Mouse (Mus musculus) limb, embryonic 12.5 days (tissue): Measurements from ENCODE around the gene Tmem139. TPM values are rescaled to one million over a fixed set of nuclear protein-coding genes. Genes with fewer than 3 reads are reported as not detected.

Source experiments
- ATAC-seq: fragments of 200-750 bp; cut with Nextera tagmentation; 2 replicates; pipeline ENCODE4 v1.8.0; 2017; ENCODE audit warnings: low read depth, moderate TSS enrichment; ENCODE audit not compliant: insufficient number of reproducible peaks, insufficient read depth, low FRiP score, low TSS enrichment
- H3K27ac ChIP-seq: fragments of 300-500 bp; sonication (generic); 2 replicates; pipeline ENCODE4 v1.5.1; 2016; ENCODE audit warnings: mild to moderate bottlenecking, moderate library complexity
- H3K27me3 ChIP-seq: fragments of 300-500 bp; sonication (generic); 2 replicates; pipeline ENCODE4 v1.6.1; 2016; ENCODE audit warnings: mild to moderate bottlenecking, moderate library complexity
- H3K36me3 ChIP-seq: fragments of 300-500 bp; sonication (generic); 2 replicates; pipeline ENCODE4 v1.6.1; 2016; ENCODE audit warnings: mild to moderate bottlenecking, moderate library complexity
- H3K4me1 ChIP-seq: fragments of 300-500 bp; sonication (generic); replicated peaks from 2 replicates; pipeline ENCODE4 v1.6.1; 2016
- H3K4me2 ChIP-seq: fragments of 300-500 bp; sonication (generic); 2 replicates; pipeline ENCODE4 v1.6.1; 2016; ENCODE audit warnings: mild to moderate bottlenecking, moderate library complexity
- H3K4me3 ChIP-seq: fragments of 300-500 bp; sonication (generic); replicated peaks from 2 replicates; pipeline ENCODE4 v1.5.1; 2016; ENCODE audit warnings: mild to moderate bottlenecking
- H3K9ac ChIP-seq: fragments of 300-500 bp; sonication (generic); replicated peaks from 2 replicates; pipeline ENCODE4 v1.6.1; 2016; ENCODE audit warnings: mild to moderate bottlenecking, moderate library complexity
- H3K9me3 ChIP-seq: fragments of 300-500 bp; sonication (generic); 2 replicates; pipeline ENCODE4 v1.6.1; 2016; ENCODE audit warnings: mild to moderate bottlenecking, moderate library complexity
- WGBS: fragments of 180-500 bp; shearing (Covaris S2); methylation state at CpG from one replicate; pipeline ENCODE4 v1.1.7; 2016; 5-methylcytosine and 5-hydroxymethylcytosine counted together
- polyA plus RNA-seq: library from polyadenylated mRNA; unstranded; fragments of >200 nt; fragmentation: Nextera tagmentation; extraction: Ambion mirVana; gene quantifications from 2 replicates; pipeline ENCODE4 v1.2.1, GENCODE M21; 2016

Tmem139 gene
- polyA plus RNA-seq, 1 experiment from 2014 or later = 1.6 TPM

GRCm38 (mm10) chr6:42247173-42247572, 14.6 kb upstream of the Tmem139 start:
- H3K27me3 ChIP-seq = peaks cover 15% of the 10 kb centered on the region
- no peaks in the 10 kb centered on the region for H3K36me3 ChIP-seq
- H3K4me1 ChIP-seq = no peaks in the 10 kb centered on the region; the same call in 1 of the 2 replicates
- ATAC-seq = no peak
- H3K4me2 ChIP-seq = no peak overlapping the region
- no peaks in the 10 kb centered on the region for H3K9me3 ChIP-seq
- H3K4me3 ChIP-seq = no peak overlapping the region
- no peak overlapping the region for H3K27ac ChIP-seq
- WGBS = 12% methylated on average over 8 of the region's 8 CpGs
- H3K9ac ChIP-seq = no peak overlapping the region

- Histone ChIP-seq H3K27me3 (peaks cover 15% of the 10 kb centered on the region), H3K27ac (no peak overlapping the region), H3K4me2 (no peak overlapping the region)
Measured at GRCm38 (mm10) chr6:42247981-42248380, 13.8 kb upstream of the Tmem139 start.

GRCm38 (mm10) chr6:42251791-42252190, 10.0 kb upstream of the Tmem139 start:
- Histone ChIP-seq H3K9me3 (no peaks in the 10 kb centered on the region), H3K4me2 (no peak overlapping the region), H3K27me3 (peaks cover 7% of the 10 kb centered on the region), H3K9ac (no peak overlapping the region), H3K36me3 (no peaks in the 10 kb centered on the region), H3K4me1 (no peaks in the 10 kb centered on the region), H3K27ac (no peak overlapping the region), H3K4me3 (no peak overlapping the region)
- no peak for ATAC-seq
- WGBS = 84% methylated on average over 4 of the region's 4 CpGs

More at GRCm38 (mm10) chr6:42247981-42248380, 13.8 kb upstream of the Tmem139 start:
- WGBS = 88% methylated on average over 1 of the region's 1 CpGs
- ATAC-seq = no peak
- H3K4me3 ChIP-seq = no peak overlapping the region
- no peaks in the 10 kb centered on the region; the same call in 1 of the 2 replicates for H3K4me1 ChIP-seq
- no peak overlapping the region for H3K9ac ChIP-seq
- no peaks in the 10 kb centered on the region for H3K9me3 ChIP-seq
- no peaks in the 10 kb centered on the region for H3K36me3 ChIP-seq

GRCm38 (mm10) chr6:42253103-42253502, 8.7 kb upstream of the Tmem139 start:
- Histone ChIP-seq H3K4me1 (no peaks in the 10 kb centered on the region), H3K9ac (no peak overlapping the region), H3K4me3 (no peak overlapping the region), H3K27me3 (no peaks in the 10 kb centered on the region), H3K9me3 (no peaks in the 10 kb centered on the region), H3K27ac (no peak overlapping the region), H3K36me3 (no peaks in the 10 kb centered on the region), H3K4me2 (no peak overlapping the region)
- 82% methylated on average over 2 of the region's 2 CpGs for WGBS
- ATAC-seq = no peak

GRCm38 (mm10) chr6:42257303-42257863, 4.4 kb upstream of the Tmem139 start:
- WGBS = 18% methylated on average over 11 of the region's 11 CpGs
- Histone ChIP-seq H3K36me3 (no peaks in the 10 kb centered on the region), H3K4me3 (no peak overlapping the region), H3K4me2 (no peak overlapping the region), H3K9ac (no peak overlapping the region), H3K9me3 (no peaks in the 10 kb centered on the region), H3K4me1 (no peaks in the 10 kb centered on the region), H3K27me3 (no peaks in the 10 kb centered on the region), H3K27ac (no peak overlapping the region)
- ATAC-seq = no peak

GRCm38 (mm10) chr6:42260430-42260829, 1.3 kb upstream of the Tmem139 start:
- H3K36me3 ChIP-seq = no peaks in the 10 kb centered on the region
- no peak for ATAC-seq

GRCm38 (mm10) chr6:42264626-42265312, 3.0 kb downstream of the Tmem139 start, which contains the start of gene Casp2:
Gene Casp2 (plus strand): TSS chr6:42264985.
- H3K4me1 ChIP-seq = peaks cover 5% of the 10 kb centered on the region; the same call in 1 of the 2 replicates
- WGBS = under 1% methylated on average over 47 of the region's 51 CpGs
- no peaks in the 10 kb centered on the region for H3K9me3 ChIP-seq
- peak within 1 kb of the TSS; percentile 92 for H3K9ac ChIP-seq
- no peaks in the 10 kb centered on the region for H3K27me3 ChIP-seq
- peak within 1 kb of the TSS; percentile 86 for H3K4me2 ChIP-seq
- ATAC-seq = peak; percentile 100
- H3K4me3 ChIP-seq = peak within 1 kb of the TSS; percentile 75
- peak within 1 kb of the TSS; percentile 94 for H3K27ac ChIP-seq
- peaks cover 27% of the 10 kb centered on the region for H3K36me3 ChIP-seq

More at GRCm38 (mm10) chr6:42260430-42260829, 1.3 kb upstream of the Tmem139 start:
- H3K27me3 ChIP-seq = no peaks in the 10 kb centered on the region
- no peak overlapping the region for H3K27ac ChIP-seq
- H3K4me1 ChIP-seq = no peaks in the 10 kb centered on the region
- 59% methylated on average over 6 of the region's 6 CpGs for whole genome bisulfite sequencing
- no peak overlapping the region for H3K4me3 ChIP-seq
- H3K9me3 ChIP-seq = no peaks in the 10 kb centered on the region
- H3K4me2 ChIP-seq = no peak overlapping the region
- H3K9ac ChIP-seq = no peak overlapping the region

GRCm38 (mm10) chr6:42265391-42266330, 3.9 kb downstream of the Tmem139 start:
- no peaks in the 10 kb centered on the region for H3K27me3 ChIP-seq
- H3K9ac ChIP-seq = peak overlapping the region; percentile 92
- H3K4me2 ChIP-seq = peak overlapping the region; percentile 86
- peaks cover 5% of the 10 kb centered on the region; the same call in 1 of the 2 replicates for H3K4me1 ChIP-seq
- H3K36me3 ChIP-seq = peaks cover 36% of the 10 kb centered on the region
- H3K4me3 ChIP-seq = peak overlapping the region; percentile 75
- ATAC-seq = no peak
- H3K27ac ChIP-seq = peak overlapping the region; percentile 94
- WGBS = under 1% methylated on average over 21 of the region's 21 CpGs
- no peaks in the 10 kb centered on the region for H3K9me3 ChIP-seq

GRCm38 (mm10) chr6:42270817-42271216, 9.0 kb downstream of the Tmem139 start:
- Histone ChIP-seq H3K4me3 (no peak overlapping the region), H3K9ac (no peak overlapping the region), H3K27ac (no peak overlapping the region), H3K4me2 (no peak overlapping the region), H3K4me1 (peaks cover 5% of the 10 kb centered on the region; the same call in 1 of the 2 replicates), H3K36me3 (peaks cover 82% of the 10 kb centered on the region), H3K9me3 (no peaks in the 10 kb centered on the region), H3K27me3 (no peaks in the 10 kb centered on the region)
- ATAC-seq = no peak

- Histone ChIP-seq H3K4me1 (no peaks in the 10 kb centered on the region), H3K36me3 (peaks cover 93% of the 10 kb centered on the region), H3K27ac (no peak overlapping the region), H3K4me2 (no peak overlapping the region), H3K27me3 (no peaks in the 10 kb centered on the region), H3K9me3 (no peaks in the 10 kb centered on the region), H3K9ac (no peak overlapping the region), H3K4me3 (no peak overlapping the region)
- WGBS = 54% methylated on average over 2 of the region's 2 CpGs
- ATAC-seq = no peak
Measured at GRCm38 (mm10) chr6:42276151-42276550, 14.4 kb downstream of the Tmem139 start.
